Mouse (Mus musculus) MEL (cell line): Measurements from ENCODE around the gene Ndufa7. TPM values are rescaled to one million over a fixed set of nuclear protein-coding genes. Genes with fewer than 3 reads are reported as not detected.

Experiments used
- DNase-seq: peaks from one replicate; pipeline ENCODE4 v3.0.0; 2011; ENCODE audit warnings: low read depth, low spot score
- H3K27ac ChIP-seq: 2 replicates; pipeline ENCODE4 v1.5.1; 2012; ENCODE audit warnings: low read depth, mild to moderate bottlenecking, control low read depth, low read length, moderate library complexity; ENCODE audit not compliant: control insufficient read depth
- H3K27me3 ChIP-seq, 2 experiments: fragments of 150-350 bp in 1 of 2; sonication (generic) in 1 of 2; 2 replicates each; pipeline ENCODE4 v1.6.1; 2012; ENCODE audit warnings: low read length in 2 of 2, mild to moderate bottlenecking in 2 of 2, improper control_type of control experiment in 1 of 2, moderate library complexity in 1 of 2; ENCODE audit not compliant: insufficient read depth in 2 of 2, control insufficient read depth in 1 of 2
- H3K36me3 ChIP-seq, 2 experiments: 2 replicates each; pipeline ENCODE4 v1.6.1; 2012 to 2014; ENCODE audit warnings: low read length in 2 of 2, improper control_type of control experiment in 1 of 2, inconsistent platforms in 1 of 2, mild to moderate bottlenecking in 1 of 2; ENCODE audit not compliant: insufficient read depth in 2 of 2, control insufficient read depth in 1 of 2
- H3K4me1 ChIP-seq, 2 experiments: fragments of 150-350 bp in 1 of 2; sonication (generic) in 1 of 2; 2 replicates each; pipeline ENCODE4 v1.6.1; 2012; ENCODE audit warnings: low read length in 2 of 2, improper control_type of control experiment in 1 of 2, mild to moderate bottlenecking in 1 of 2; ENCODE audit not compliant: insufficient read depth in 2 of 2, control insufficient read depth in 1 of 2
- H3K4me3 ChIP-seq, 2 experiments: fragments of 150-350 bp in 1 of 2; sonication (generic) in 1 of 2; 2 replicates each; pipeline ENCODE4 v1.5.1; 2012; ENCODE audit warnings: low read depth in 2 of 2, low read length in 2 of 2, mild to moderate bottlenecking in 2 of 2, moderate library complexity in 2 of 2, control low read depth in 1 of 2, improper control_type of control experiment in 1 of 2; ENCODE audit not compliant: control insufficient read depth in 1 of 2, insufficient read depth in 1 of 2
- H3K79me2 ChIP-seq: 2 replicates; pipeline ENCODE4 v1.6.1; 2012; ENCODE audit warnings: mild to moderate bottlenecking, low read length, moderate library complexity; ENCODE audit not compliant: control insufficient read depth, poor library complexity, insufficient read depth
- H3K9ac ChIP-seq: 2 replicates; pipeline ENCODE4 v1.6.1; 2012; ENCODE audit warnings: low read depth, mild to moderate bottlenecking, control low read depth, low read length, moderate library complexity; ENCODE audit not compliant: control insufficient read depth, poor library complexity, severe bottlenecking
- H3K9me3 ChIP-seq: fragments of 150-350 bp; sonication (generic); replicated peaks from 2 replicates; pipeline ENCODE4 v1.6.1; 2012; ENCODE audit warnings: mild to moderate bottlenecking, low read length, improper control_type of control experiment, moderate library complexity; ENCODE audit not compliant: insufficient read depth
- CHD1 ChIP-seq: IDR thresholded peaks from 2 replicates; pipeline ENCODE4 v1.6.1; 2012; ENCODE audit warnings: low read depth, mild to moderate bottlenecking, inconsistent platforms, low read length, improper control_type of control experiment
- CTCF ChIP-seq, 3 experiments: IDR thresholded peaks in 2 of 3; conservative IDR thresholded peaks in 1 of 3; 2 replicates each; pipeline ENCODE4 v1.5.1; 2011 to 2012; ENCODE audit warnings: low read length in 3 of 3, low read depth in 2 of 3, mild to moderate bottlenecking in 2 of 3, improper control_type of control experiment in 1 of 3, inconsistent platforms in 1 of 3, mixed read lengths in 1 of 3, moderate library complexity in 1 of 3; ENCODE audit not compliant: control insufficient read depth in 1 of 3, insufficient read depth in 1 of 3, poor library complexity in 1 of 3, severe bottlenecking in 1 of 3
- EP300 ChIP-seq, 2 experiments: IDR thresholded peaks; 2 replicates each; pipeline ENCODE4 v1.6.1; 2011; ENCODE audit warnings: improper control_type of control experiment in 2 of 2, low read length in 2 of 2, low read depth in 1 of 2, mild to moderate bottlenecking in 1 of 2
- ETS1 ChIP-seq: IDR thresholded peaks from 2 replicates; pipeline ENCODE4 v1.6.1; 2012; ENCODE audit warnings: low read depth, mild to moderate bottlenecking, inconsistent platforms, low read length, improper control_type of control experiment, moderate library complexity
- MAX ChIP-seq: IDR thresholded peaks from 2 replicates; pipeline ENCODE4 v1.6.1; 2011; ENCODE audit warnings: low read length, improper control_type of control experiment
- MXI1 ChIP-seq: IDR thresholded peaks from 2 replicates; pipeline ENCODE4 v1.6.1; 2011; ENCODE audit warnings: mild to moderate bottlenecking, low read depth, low read length, improper control_type of control experiment
- MYC ChIP-seq: IDR thresholded peaks from 2 replicates; pipeline ENCODE4 v1.6.1; 2011; ENCODE audit warnings: low read depth, mild to moderate bottlenecking, low read length, improper control_type of control experiment, moderate library complexity
- NELFE ChIP-seq: IDR thresholded peaks from 2 replicates; pipeline ENCODE4 v1.6.1; 2011; ENCODE audit warnings: low read depth, low read length, improper control_type of control experiment
- POLR2A ChIP-seq, 2 experiments: IDR thresholded peaks; 2 replicates each; pipeline ENCODE4 v1.6.1; 2011 to 2012; ENCODE audit warnings: low read length in 2 of 2, mild to moderate bottlenecking in 2 of 2, control low read depth in 1 of 2, improper control_type of control experiment in 1 of 2, low read depth in 1 of 2, moderate library complexity in 1 of 2; ENCODE audit not compliant: control insufficient read depth in 1 of 2, insufficient read depth in 1 of 2, poor library complexity in 1 of 2
- POLR2AphosphoS5 ChIP-seq: IDR thresholded peaks from 2 replicates; pipeline ENCODE4 v1.6.1; 2012; ENCODE audit warnings: low read depth, borderline replicate concordance, mild to moderate bottlenecking, inconsistent platforms, low read length, moderate library complexity, mixed read lengths
- RCOR1 ChIP-seq: IDR thresholded peaks from 2 replicates; pipeline ENCODE4 v1.6.1; 2012; ENCODE audit warnings: low read depth, mild to moderate bottlenecking, inconsistent platforms, low read length, improper control_type of control experiment
- TBP ChIP-seq: IDR thresholded peaks from 2 replicates; pipeline ENCODE4 v1.8.0; 2011; ENCODE audit warnings: low read depth, low read length, improper control_type of control experiment
- TCF12 ChIP-seq: IDR thresholded peaks from 2 replicates; pipeline ENCODE4 v1.6.1; 2014; ENCODE audit warnings: low read depth, mild to moderate bottlenecking, inconsistent platforms, low read length, improper control_type of control experiment, moderate library complexity
- ZNF384 ChIP-seq: IDR thresholded peaks from 2 replicates; pipeline ENCODE4 v1.6.1; 2012; ENCODE audit warnings: low read depth, mild to moderate bottlenecking, inconsistent platforms, low read length, improper control_type of control experiment
- polyA plus RNA-seq, 2 experiments: library from polyadenylated mRNA; stranded (reverse) in 1 of 2; unstranded in 1 of 2; fragments of >175 nt in 1 of 2; fragments of >200 nt in 1 of 2; gene quantifications; 2 replicates each; pipeline versions ENCODE4 v1.2.1 to v1.2.4; 2012; ENCODE audit warnings: low replicate concordance in 2 of 2, low read depth in 1 of 2; ENCODE audit not compliant: insufficient read length in 2 of 2, insufficient read depth in 1 of 2, missing spikeins in 1 of 2
- total RNA-seq: library from RNA; depleted of rRNA; stranded (reverse); fragments of 300-350 nt; gene quantifications from 2 replicates; pipeline ENCODE4 v1.2.3, GENCODE M21; 2012

The Ndufa7 gene
- total and polyA plus RNA-seq, 3 experiments, result 326 to 370 TPM; not detected in 1

GRCm38 (mm10) chr17:33779271-33779966, 45.0 kb upstream of the Ndufa7 start:
- Histone ChIP-seq H3K27me3 (no peaks in the 10 kb centered on the region), H3K4me3 (no peak overlapping the region), H3K36me3 (peaks cover 0 to 14% of the 10 kb centered on the region in 2 experiments; a peak in 2 of 4 replicates), H3K27ac (no peak overlapping the region), H3K79me2 (no peaks in the 10 kb centered on the region; the same call in 1 of the 2 replicates), H3K4me1 (peaks cover 0 to 22% of the 10 kb centered on the region in 2 experiments; a peak in 2 of 4 replicates), H3K9me3 (no peaks in the 10 kb centered on the region), H3K9ac (no peak overlapping the region)
- TF ChIP-seq ETS1, result peak; percentile 64; the same call in 1 of the 2 replicates
- no peak for TF ChIP-seq POLR2AphosphoS5
- DNase-seq, result peak; percentile 28

- Histone ChIP-seq H3K27ac (peak overlapping the region; percentile 82), H3K4me3 (no peak overlapping the region), H3K79me2 (no peaks in the 10 kb centered on the region; the same call in 1 of the 2 replicates), H3K9ac (no peak overlapping the region), H3K9me3 (no peaks in the 10 kb centered on the region)
- no peak for TF ChIP-seq RCOR1
- TF ChIP-seq POLR2AphosphoS5, result no peak
- no peak for TF ChIP-seq CTCF (IDR thresholded peaks at IDR 0.05 in 2 of 3, conservative IDR thresholded peaks at IDR 0.05 in 1 of 3; ENCODE audit: control insufficient read depth in 1 of 3, insufficient read depth in 1 of 3, low read depth in 2 of 3, low read length in 3 of 3, poor library complexity in 1 of 3, severe bottlenecking in 1 of 3)
- no peak for TF ChIP-seq POLR2A (IDR thresholded peaks at IDR 0.05; ENCODE audit: control insufficient read depth in 1 of 2, insufficient read depth in 1 of 2, low read depth in 1 of 2, low read length in 2 of 2, poor library complexity in 1 of 2)
- TF ChIP-seq ZNF384, result no peak
- no peak for TF ChIP-seq MXI1
- no peak for TF ChIP-seq TCF12
- TF ChIP-seq MYC, result no peak
- TF ChIP-seq CHD1, result no peak
- TF ChIP-seq, all 39 proteins: peak for 0
- H3K4me1 ChIP-seq, result peaks cover 0 to 22% of the 10 kb centered on the region in 2 experiments; a peak in 2 of 4 replicates
- H3K36me3 ChIP-seq, result peaks cover 0 to 14% of the 10 kb centered on the region in 2 experiments; a peak in 2 of 4 replicates
- no peaks in the 10 kb centered on the region for H3K27me3 ChIP-seq
- DNase-seq, result no peak
Observed at GRCm38 (mm10) chr17:33779967-33780295, 44.4 kb upstream of the Ndufa7 start.

GRCm38 (mm10) chr17:33780431-33780830, 43.9 kb upstream of the Ndufa7 start:
- peak overlapping the region; percentile 74 to 82 for H3K4me3 ChIP-seq
- H3K9me3 ChIP-seq, result no peaks in the 10 kb centered on the region
- DNase-seq, result peak; percentile 81
- no peaks in the 10 kb centered on the region; the same call in 1 of the 2 replicates for H3K79me2 ChIP-seq
- H3K27me3 ChIP-seq, result no peaks in the 10 kb centered on the region
- no peak for TF ChIP-seq NELFE
- no peak for TF ChIP-seq POLR2A (IDR thresholded peaks at IDR 0.05; ENCODE audit: control insufficient read depth in 1 of 2, insufficient read depth in 1 of 2, low read depth in 1 of 2, low read length in 2 of 2, poor library complexity in 1 of 2)
- TF ChIP-seq EP300 (IDR thresholded peaks at IDR 0.05; ENCODE audit: low read depth in 1 of 2, low read length in 2 of 2), result peak; percentile 63 to 73
- peak; percentile 67 for TF ChIP-seq ETS1
- TF ChIP-seq MAX, result no peak
- peak; percentile 33; the same call in 1 of the 2 replicates for TF ChIP-seq TBP
- peak overlapping the region; percentile 82 for H3K27ac ChIP-seq
- H3K4me1 ChIP-seq, result peaks cover 0 to 22% of the 10 kb centered on the region in 2 experiments; a peak in 2 of 4 replicates
- H3K9ac ChIP-seq, result peak overlapping the region; percentile 86
- H3K36me3 ChIP-seq, result peaks cover 0 to 14% of the 10 kb centered on the region in 2 experiments; a peak in 2 of 4 replicates
